Mouse (Mus musculus): ENCODE results near the gene Tfpi2. TPM values are rescaled to one million over a fixed set of nuclear protein-coding genes. Genes with fewer than 3 reads are reported as not detected.
A peak's percentile ranks its signal among the peaks of the same experiment; 100 is the strongest.

Gene Tfpi2
- polyA plus RNA-seq, 1 experiment from 2014 or later: 0.97 TPM

GRCm38 (mm10) chr6:3993492-3993891 is 4.8 kb upstream of the Tfpi2 start, which contains the start of gene Gngt1:
TSS of gene Gngt1 (plus strand) at chr6:3993792.
- 84% methylated on average over 6 of the region's 6 CpGs for WGBS
- H3K36me3 ChIP-seq: no peaks in the 10 kb centered on the region
- no peak within 1 kb of the TSS for H3K9ac ChIP-seq (replicated peaks)
- 0 out of 2 replicates have a peak, but pooled peaks cover 4% of the 10 kb centered on the region for H3K4me1 ChIP-seq (replicated peaks)
- H3K4me2 ChIP-seq: no peak within 1 kb of the TSS
- no peak within 1 kb of the TSS for H3K4me3 ChIP-seq (replicated peaks)
- ATAC-seq (ENCODE audit: insufficient number of reproducible peaks, insufficient read depth, low FRiP score, low TSS enrichment, low read depth): no peak
- H3K27ac ChIP-seq: no peak within 1 kb of the TSS
- no peaks in the 10 kb centered on the region for H3K9me3 ChIP-seq
- no peaks in the 10 kb centered on the region for H3K27me3 ChIP-seq

GRCm38 (mm10) chr6:3982661-3983284 is 5.9 kb downstream of the Tfpi2 start:
- Histone ChIP-seq H3K4me3 (replicated peaks) (no peak overlapping the region), H3K4me1 (replicated peaks) (no peaks in the 10 kb centered on the region), H3K36me3 (no peaks in the 10 kb centered on the region), H3K9ac (replicated peaks) (no peak overlapping the region), H3K27ac (no peak overlapping the region), H3K9me3 (no peaks in the 10 kb centered on the region), H3K4me2 (no peak overlapping the region), H3K27me3 (no peaks in the 10 kb centered on the region)
- 86% methylated on average over 5 of the region's 5 CpGs for WGBS
- no peak for ATAC-seq (ENCODE audit: insufficient number of reproducible peaks, insufficient read depth, low FRiP score, low TSS enrichment, low read depth)

- Histone ChIP-seq H3K9ac (replicated peaks) (no peak overlapping the region), H3K4me2 (no peak overlapping the region), H3K27me3 (peaks cover 2% of the 10 kb centered on the region; the same call in 1 of the 2 replicates), H3K27ac (no peak overlapping the region), H3K4me3 (replicated peaks) (no peak overlapping the region), H3K36me3 (no peaks in the 10 kb centered on the region), H3K9me3 (no peaks in the 10 kb centered on the region), H3K4me1 (replicated peaks) (no peaks in the 10 kb centered on the region)
- ATAC-seq (ENCODE audit: insufficient number of reproducible peaks, insufficient read depth, low FRiP score, low TSS enrichment, low read depth): no peak
- WGBS: 73% methylated on average over 1 of the region's 1 CpGs
These were observed 15.0 kb downstream of the Tfpi2 start for GRCm38 (mm10) chr6:3973679-3974078.

- H3K9ac ChIP-seq (replicated peaks): no peak overlapping the region; the same call in 1 of the 2 replicates
- H3K27me3 ChIP-seq: peaks cover 18% of the 10 kb centered on the region
- no peak for ATAC-seq (ENCODE audit: insufficient number of reproducible peaks, insufficient read depth, low FRiP score, low TSS enrichment, low read depth)
- H3K27ac ChIP-seq: no peak overlapping the region
- H3K4me1 ChIP-seq (replicated peaks): peaks cover 4% of the 10 kb centered on the region; the same call in 1 of the 2 replicates
- no peaks in the 10 kb centered on the region for H3K36me3 ChIP-seq
- H3K9me3 ChIP-seq: no peaks in the 10 kb centered on the region
- 21% methylated on average over 31 of the region's 31 CpGs for WGBS
- H3K4me3 ChIP-seq (replicated peaks): peak overlapping the region; percentile 23
- peak overlapping the region; percentile 52 for H3K4me2 ChIP-seq
These were observed 20.8 kb downstream of the Tfpi2 start for GRCm38 (mm10) chr6:3967676-3968626.

GRCm38 (mm10) chr6:3954969-3955368 is 33.8 kb downstream of the Tfpi2 start:
- H3K9ac ChIP-seq (replicated peaks): no peak overlapping the region
- no peak overlapping the region for H3K27ac ChIP-seq
- no peak for ATAC-seq (ENCODE audit: insufficient number of reproducible peaks, insufficient read depth, low FRiP score, low TSS enrichment, low read depth)
- H3K9me3 ChIP-seq: no peaks in the 10 kb centered on the region
- H3K27me3 ChIP-seq: no peaks in the 10 kb centered on the region
- no peaks in the 10 kb centered on the region for H3K4me1 ChIP-seq (replicated peaks)
- no peak overlapping the region for H3K4me2 ChIP-seq
- WGBS: 60% methylated on average over 4 of the region's 4 CpGs
- no peaks in the 10 kb centered on the region for H3K36me3 ChIP-seq
- H3K4me3 ChIP-seq (replicated peaks): no peak overlapping the region

GRCm38 (mm10) chr6:3936140-3936714 is 52.5 kb downstream of the Tfpi2 start:
- no peak for ATAC-seq (ENCODE audit: insufficient number of reproducible peaks, insufficient read depth, low FRiP score, low TSS enrichment, low read depth)
- no peak overlapping the region for H3K9ac ChIP-seq (replicated peaks)
- no peak overlapping the region for H3K4me2 ChIP-seq
- H3K27me3 ChIP-seq: no peaks in the 10 kb centered on the region
- H3K4me3 ChIP-seq (replicated peaks): no peak overlapping the region
- no peaks in the 10 kb centered on the region for H3K36me3 ChIP-seq
- H3K9me3 ChIP-seq: no peaks in the 10 kb centered on the region
- H3K4me1 ChIP-seq (replicated peaks): no peaks in the 10 kb centered on the region
- no peak overlapping the region for H3K27ac ChIP-seq
- 52% methylated on average over 1 of the region's 1 CpGs for WGBS

- no peak overlapping the region for H3K27ac ChIP-seq
- no peaks in the 10 kb centered on the region for H3K4me1 ChIP-seq (replicated peaks)
- ATAC-seq (ENCODE audit: insufficient number of reproducible peaks, insufficient read depth, low FRiP score, low TSS enrichment, low read depth): no peak
- H3K4me2 ChIP-seq: no peak overlapping the region
- 78% methylated on average over 2 of the region's 2 CpGs for WGBS
- H3K36me3 ChIP-seq: no peaks in the 10 kb centered on the region
- no peaks in the 10 kb centered on the region for H3K9me3 ChIP-seq
- H3K4me3 ChIP-seq (replicated peaks): no peak overlapping the region
- no peak overlapping the region for H3K9ac ChIP-seq (replicated peaks)
- H3K27me3 ChIP-seq: no peaks in the 10 kb centered on the region
These were observed 53.1 kb downstream of the Tfpi2 start for GRCm38 (mm10) chr6:3935606-3936005.

- ATAC-seq (ENCODE audit: insufficient number of reproducible peaks, insufficient read depth, low FRiP score, low TSS enrichment, low read depth): no peak
- Histone ChIP-seq H3K4me3 (replicated peaks) (no peak overlapping the region), H3K9me3 (no peaks in the 10 kb centered on the region), H3K4me2 (no peak overlapping the region), H3K36me3 (no peaks in the 10 kb centered on the region), H3K27ac (no peak overlapping the region), H3K27me3 (no peaks in the 10 kb centered on the region), H3K9ac (replicated peaks) (no peak overlapping the region), H3K4me1 (replicated peaks) (no peaks in the 10 kb centered on the region)
- 60% methylated on average over 2 of the region's 2 CpGs for WGBS
These were observed 53.7 kb downstream of the Tfpi2 start for GRCm38 (mm10) chr6:3935048-3935447.

- no peak for ATAC-seq (ENCODE audit: insufficient number of reproducible peaks, insufficient read depth, low FRiP score, low TSS enrichment, low read depth)
- Histone ChIP-seq H3K9me3 (no peaks in the 10 kb centered on the region), H3K27me3 (no peaks in the 10 kb centered on the region), H3K4me1 (replicated peaks) (no peaks in the 10 kb centered on the region), H3K9ac (replicated peaks) (no peak overlapping the region), H3K27ac (no peak overlapping the region), H3K4me2 (no peak overlapping the region), H3K36me3 (no peaks in the 10 kb centered on the region), H3K4me3 (replicated peaks) (no peak overlapping the region)
- WGBS: 69% methylated on average over 4 of the region's 4 CpGs
These were observed 62.6 kb downstream of the Tfpi2 start for GRCm38 (mm10) chr6:3926140-3926539.

GRCm38 (mm10) chr6:3922870-3923269 is 65.8 kb downstream of the Tfpi2 start:
- H3K36me3 ChIP-seq: no peaks in the 10 kb centered on the region
- H3K27ac ChIP-seq: no peak overlapping the region
- WGBS: 75% methylated on average over 4 of the region's 4 CpGs
- H3K9ac ChIP-seq (replicated peaks): no peak overlapping the region
- H3K4me3 ChIP-seq (replicated peaks): no peak overlapping the region
- H3K9me3 ChIP-seq: no peaks in the 10 kb centered on the region
- no peak overlapping the region for H3K4me2 ChIP-seq
- no peaks in the 10 kb centered on the region for H3K4me1 ChIP-seq (replicated peaks)
- H3K27me3 ChIP-seq: no peaks in the 10 kb centered on the region
- ATAC-seq (ENCODE audit: insufficient number of reproducible peaks, insufficient read depth, low FRiP score, low TSS enrichment, low read depth): no peak

- no peak for ATAC-seq (ENCODE audit: insufficient number of reproducible peaks, insufficient read depth, low FRiP score, low TSS enrichment, low read depth)
- no peaks in the 10 kb centered on the region for H3K9me3 ChIP-seq
- no peaks in the 10 kb centered on the region for H3K36me3 ChIP-seq
- no peak overlapping the region for H3K27ac ChIP-seq
- H3K4me2 ChIP-seq: 0 out of 2 replicates have a peak overlapping the region, but pooled peaks have one; percentile 1
- peaks cover 9% of the 10 kb centered on the region; the same call in 1 of the 2 replicates for H3K4me1 ChIP-seq (replicated peaks)
- H3K9ac ChIP-seq (replicated peaks): no peak overlapping the region
- 27% methylated on average over 7 of the region's 7 CpGs for WGBS
- H3K27me3 ChIP-seq: no peaks in the 10 kb centered on the region
- H3K4me3 ChIP-seq (replicated peaks): no peak overlapping the region
These were observed 72.7 kb downstream of the Tfpi2 start for GRCm38 (mm10) chr6:3916015-3916414.

Measured in limb, embryonic 12.5 days (tissue).